Mouse (Mus musculus): Measurements from ENCODE around the gene Gns.

Gene Gns

GRCm38 (mm10) chr10:121403946-121404345 is 39.1 kb downstream of the Gns start:
- DNase-seq, result no peak

GRCm38 (mm10) chr10:121409717-121410116 is 44.8 kb downstream of the Gns start:
- DNase-seq, result no peak

GRCm38 (mm10) chr10:121411721-121412455 is 47.0 kb downstream of the Gns start:
- DNase-seq, result no peak

DNA sequence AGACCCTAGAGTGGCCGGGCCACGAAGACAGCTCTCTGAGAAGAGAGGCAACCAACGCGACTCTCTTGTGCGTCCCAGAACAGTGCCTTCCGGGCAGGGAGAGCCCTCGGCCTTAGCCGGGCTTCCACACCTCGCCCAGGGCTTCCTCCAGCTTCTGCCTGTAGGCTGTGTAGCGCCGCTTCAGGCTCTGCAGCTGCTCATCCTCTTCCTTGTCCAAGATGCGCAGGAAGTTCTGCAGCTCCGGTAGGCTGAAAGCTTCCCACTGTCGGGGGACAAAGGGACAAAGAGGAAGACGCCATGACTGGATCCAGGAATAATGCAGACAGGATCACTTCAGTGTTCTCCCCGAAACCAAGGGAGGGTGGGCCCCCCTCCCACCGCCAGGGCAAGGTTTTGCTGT is 47.9 kb downstream of the Gns start:
- no peak for DNase-seq

GRCm38 (mm10) chr10:121414127-121414526 is 49.2 kb downstream of the Gns start:
- no peak for DNase-seq

GRCm38 (mm10) chr10:121418835-121419234 is 53.9 kb downstream of the Gns start:
- no peak for DNase-seq

DNA sequence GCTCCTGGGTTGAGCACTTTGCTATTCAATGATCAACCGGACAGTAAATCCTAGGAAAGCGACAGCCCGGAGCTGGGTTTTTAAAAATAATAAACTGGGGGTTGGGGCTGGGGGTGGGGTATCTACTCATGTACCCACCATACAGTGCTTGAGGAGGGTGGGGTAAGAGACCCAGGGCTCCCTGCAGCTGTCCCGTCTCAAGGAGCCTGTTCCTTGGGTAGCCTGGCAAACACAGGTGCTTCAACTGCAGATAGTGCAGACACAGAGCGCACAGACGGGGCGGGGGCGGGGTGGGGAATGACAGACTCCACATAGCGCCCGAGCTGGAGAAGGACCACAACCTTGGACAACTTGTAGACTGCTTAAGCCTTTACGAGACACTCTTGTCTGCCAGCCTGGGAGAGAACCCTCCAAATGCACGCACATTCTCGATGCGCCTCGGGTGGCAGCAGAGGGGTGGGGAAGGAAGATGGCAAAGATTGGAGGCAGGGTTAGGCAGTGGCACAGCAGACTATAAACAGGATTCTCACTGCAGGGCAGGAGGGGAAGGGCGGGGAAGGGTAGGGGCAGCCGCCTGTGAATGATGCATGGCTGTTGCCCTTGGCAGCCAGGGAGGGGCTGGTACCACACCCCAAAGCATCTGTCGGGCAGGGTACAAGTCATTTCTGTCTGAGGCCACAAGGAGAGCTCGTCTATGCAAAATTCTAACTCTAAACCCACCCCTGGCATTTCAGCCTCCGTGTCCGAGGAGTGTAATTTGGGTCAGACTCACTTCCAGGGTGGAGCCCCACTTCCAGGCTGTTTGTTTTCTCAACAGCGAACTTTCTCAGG is 55.0 kb downstream of the Gns start:
- DNase-seq, result no peak

- DNase-seq, result no peak
These were observed 56.1 kb downstream of the Gns start for GRCm38 (mm10) chr10:121421023-121421422.

- DNase-seq, result no peak
These were observed 56.9 kb downstream of the Gns start for GRCm38 (mm10) chr10:121421657-121422290.

- no peak for DNase-seq
These were observed 57.4 kb downstream of the Gns start for GRCm38 (mm10) chr10:121422294-121422693.

DNA sequence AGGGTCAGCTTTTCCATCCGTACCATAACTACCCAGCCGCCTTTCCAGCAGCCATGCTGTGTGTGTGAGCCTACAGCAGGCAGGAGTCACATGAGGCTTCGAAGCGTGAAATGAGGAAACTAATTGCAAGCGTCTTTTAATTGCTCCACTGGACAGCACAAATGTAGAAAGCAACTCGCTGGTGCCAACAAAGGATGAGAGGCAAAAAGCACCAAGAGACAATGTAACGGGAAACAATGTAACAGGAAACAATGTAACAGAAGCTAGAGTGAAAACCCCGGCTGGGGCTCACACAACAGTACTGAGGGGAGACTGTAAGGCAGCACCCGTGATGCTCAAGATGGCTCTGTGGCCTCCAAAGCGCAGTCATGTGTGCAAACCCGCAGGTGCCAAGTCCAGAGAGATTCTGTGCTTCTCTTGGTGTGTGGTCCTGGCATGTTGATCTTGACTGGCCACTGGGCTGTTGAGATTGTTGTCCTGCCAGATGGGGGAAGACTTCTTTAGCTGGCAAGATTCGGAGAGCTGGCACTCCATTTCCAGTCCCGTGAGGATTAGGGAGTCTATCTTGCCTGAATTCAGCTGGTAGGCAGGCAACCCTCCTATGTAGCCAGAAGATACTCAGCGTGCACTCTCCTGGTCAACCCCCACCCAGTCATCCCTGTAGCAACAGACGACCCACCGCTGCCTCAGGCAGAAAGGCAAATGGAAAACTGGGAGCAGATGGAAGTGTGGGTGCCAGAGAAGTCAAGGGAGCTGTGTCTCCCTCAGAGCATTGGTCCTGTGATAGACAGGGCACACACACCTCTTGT is 58.9 kb downstream of the Gns start:
- no peak for DNase-seq

DNA sequence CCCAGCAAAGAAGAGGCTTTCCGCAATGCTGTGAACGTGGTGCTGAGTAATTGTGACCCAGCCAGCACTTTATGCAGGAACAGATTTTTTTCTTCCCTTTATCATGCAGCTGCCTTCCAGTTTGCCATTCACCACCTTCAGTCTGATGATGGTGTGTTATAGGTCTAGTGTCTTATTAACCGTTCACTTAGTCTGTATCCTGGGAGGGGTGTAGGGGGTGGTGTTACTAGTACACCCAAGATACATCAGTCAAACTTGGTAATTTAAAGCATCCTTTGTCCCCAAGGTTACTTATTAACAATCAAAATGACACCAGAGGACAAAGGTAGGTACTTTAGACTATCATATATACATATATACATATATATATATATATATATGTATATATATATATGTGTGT is 59.6 kb downstream of the Gns start:
- DNase-seq, result no peak

DNA sequence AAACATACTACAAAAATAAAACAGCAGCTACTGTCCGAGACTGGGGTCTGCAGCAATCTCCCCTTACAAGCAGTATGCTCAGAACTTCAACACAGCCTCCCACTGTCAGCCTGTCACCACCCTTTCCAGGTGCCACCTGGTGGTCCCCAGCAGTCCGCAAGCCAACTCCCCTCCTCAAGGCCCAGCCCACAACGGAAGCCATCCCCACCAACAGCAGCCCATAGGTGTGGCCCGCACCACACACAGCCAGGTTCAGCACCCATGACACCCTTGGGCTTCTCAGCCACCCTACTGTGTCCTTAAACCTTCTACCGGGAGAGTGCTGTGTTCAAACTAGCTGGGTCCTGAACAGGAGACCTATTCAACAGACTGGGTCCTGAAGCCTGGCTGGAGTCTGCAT is 60.2 kb downstream of the Gns start:
- DNase-seq, result no peak

- DNase-seq, result no peak
These were observed 60.7 kb downstream of the Gns start for GRCm38 (mm10) chr10:121425506-121426025.

DNA sequence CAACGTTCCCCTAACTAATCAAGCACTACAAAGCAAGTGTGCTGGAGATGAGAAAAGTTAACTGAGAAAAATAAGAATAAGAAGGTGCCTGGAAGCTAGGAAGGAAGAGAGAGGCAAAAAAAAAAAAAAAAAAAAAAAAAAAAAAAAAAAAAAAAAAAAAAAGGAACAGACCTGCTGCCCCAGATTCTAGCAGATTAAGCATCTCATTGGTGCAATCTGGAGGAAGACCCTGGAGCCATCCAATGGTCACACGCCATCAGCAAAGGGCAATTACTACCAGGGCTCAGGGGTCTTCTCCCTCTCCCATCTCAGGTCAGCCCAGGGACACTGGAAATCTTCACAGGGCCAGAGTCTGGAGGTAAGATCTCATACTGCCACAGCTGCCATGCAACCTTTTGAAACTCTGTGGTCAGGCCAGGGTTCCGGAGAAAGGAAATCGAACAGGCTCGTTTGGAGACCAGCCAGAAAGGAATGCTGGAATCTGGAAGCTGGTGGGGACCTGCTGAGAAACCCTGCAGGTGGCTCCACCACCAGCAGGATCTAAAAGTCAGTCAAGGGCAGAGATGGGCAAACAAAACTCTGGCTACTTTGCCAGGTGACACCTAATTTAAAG is 61.7 kb downstream of the Gns start:
- no peak for DNase-seq

GRCm38 (mm10) chr10:121427136-121427535 is 62.2 kb downstream of the Gns start:
- DNase-seq, result no peak

GRCm38 (mm10) chr10:121428011-121428711 is 63.3 kb downstream of the Gns start:
- DNase-seq, result peak; percentile 73

DNA sequence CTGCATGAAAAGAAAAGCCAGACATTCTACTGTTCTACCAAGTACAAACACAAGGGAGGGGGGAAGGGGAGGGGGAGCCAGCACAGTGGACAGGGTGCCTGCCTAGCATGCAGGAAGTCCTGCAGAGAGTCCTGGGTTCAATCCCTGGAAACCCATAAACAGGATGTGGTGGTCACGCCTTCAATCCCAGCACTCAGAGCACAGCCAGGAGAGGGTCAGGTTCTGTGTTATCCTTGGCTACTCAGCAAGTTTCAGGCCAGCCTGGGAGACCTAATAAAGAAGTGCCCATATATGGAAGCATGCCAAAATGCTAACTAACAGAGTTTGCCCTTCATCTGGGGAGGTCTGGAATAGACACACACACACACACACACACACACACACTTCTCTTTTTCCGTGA is 64.2 kb downstream of the Gns start:
- no peak for DNase-seq

DNA sequence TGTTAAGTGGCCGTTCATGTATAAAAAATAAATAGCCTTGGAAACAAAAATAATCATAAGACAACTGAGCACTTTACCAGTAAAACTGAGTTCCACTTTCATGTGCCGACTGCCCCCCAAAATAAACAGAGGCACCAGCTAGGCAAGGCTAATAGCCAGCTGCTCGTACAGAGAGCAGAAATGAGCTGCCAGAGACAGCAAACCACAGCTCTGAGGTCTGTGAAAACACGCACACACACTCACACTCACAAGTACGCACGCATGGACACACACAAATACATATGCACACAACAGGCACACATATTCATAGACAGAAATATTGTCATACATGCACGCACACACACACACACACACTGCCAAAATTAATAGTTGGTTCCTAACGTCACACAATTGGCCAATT is 64.7 kb downstream of the Gns start:
- no peak for DNase-seq

DNA sequence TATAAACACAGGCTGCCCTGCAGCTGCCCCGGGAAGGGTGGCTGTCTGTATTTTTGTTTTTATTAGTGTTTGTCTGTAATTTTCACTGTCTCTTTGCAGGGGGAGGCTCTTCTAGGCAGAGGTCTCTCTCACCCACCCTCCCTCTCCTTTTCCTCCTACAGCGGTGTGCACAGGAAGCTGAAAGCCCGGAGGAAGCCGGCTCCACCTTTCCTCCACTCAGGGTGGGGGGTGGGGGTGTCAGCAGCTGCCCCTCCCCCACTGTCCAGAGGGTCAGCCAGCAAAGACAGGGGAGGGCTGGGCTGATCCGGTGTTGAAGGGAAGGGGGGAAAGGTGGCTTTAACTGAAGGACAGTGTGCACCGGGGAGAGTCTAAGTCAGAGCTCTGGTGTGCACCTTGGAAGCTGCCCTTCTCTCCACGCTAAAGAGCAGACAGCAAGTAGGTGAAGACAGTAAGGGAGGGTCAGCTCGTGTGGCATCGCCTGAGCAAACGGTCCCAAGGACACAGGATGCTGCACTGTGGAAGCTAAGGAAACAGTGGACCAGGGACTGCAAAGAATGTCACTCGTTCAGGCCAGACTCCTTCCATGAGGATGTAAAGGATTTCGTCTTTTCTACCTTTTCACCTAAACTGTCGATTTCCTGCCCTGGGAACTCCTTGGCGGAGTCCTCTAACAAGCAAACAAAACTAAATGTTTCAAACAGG is 65.2 kb downstream of the Gns start:
- DNase-seq, result no peak

All from right cerebral cortex, adult 18-20 months (tissue).